Mouse (Mus musculus) neural tube, embryonic 13.5 days (tissue): ENCODE measurements around the gene Palld. TPM values are rescaled to one million over a fixed set of nuclear protein-coding genes. Genes with fewer than 3 reads are reported as not detected.

Source experiments
- ATAC-seq: fragments of 200-750 bp; cut with Nextera tagmentation; 2 replicates; pipeline ENCODE4 v1.8.0; 2017; ENCODE audit warnings: low read depth, mild to moderate bottlenecking, moderate TSS enrichment, moderate library complexity
- H3K27ac ChIP-seq: fragments of 300-500 bp; sonication (generic); replicated peaks from 2 replicates; pipeline ENCODE4 v1.5.1; 2015; ENCODE audit warnings: moderate library complexity, mild to moderate bottlenecking, inconsistent platforms
- H3K27me3 ChIP-seq: fragments of 300-500 bp; sonication (generic); 2 replicates; pipeline ENCODE4 v1.6.1; 2015; ENCODE audit warnings: mild to moderate bottlenecking, inconsistent platforms
- H3K36me3 ChIP-seq: fragments of 300-500 bp; sonication (generic); 2 replicates; pipeline ENCODE4 v1.6.1; 2015; ENCODE audit warnings: mild to moderate bottlenecking, inconsistent platforms
- H3K4me1 ChIP-seq: fragments of 300-500 bp; sonication (generic); replicated peaks from 2 replicates; pipeline ENCODE4 v1.6.1; 2015; ENCODE audit warnings: inconsistent platforms
- H3K4me2 ChIP-seq: fragments of 300-500 bp; sonication (generic); 2 replicates; pipeline ENCODE4 v1.6.1; 2015; ENCODE audit warnings: inconsistent platforms, mild to moderate bottlenecking, moderate library complexity
- H3K4me3 ChIP-seq: fragments of 300-500 bp; sonication (generic); 2 replicates; pipeline ENCODE4 v1.5.1; 2015; ENCODE audit warnings: mild to moderate bottlenecking, inconsistent platforms
- H3K9ac ChIP-seq: fragments of 300-500 bp; sonication (generic); 2 replicates; pipeline ENCODE4 v1.6.1; 2015; ENCODE audit warnings: moderate library complexity, mild to moderate bottlenecking, inconsistent platforms
- H3K9me3 ChIP-seq: fragments of 300-500 bp; sonication (generic); 2 replicates; pipeline ENCODE4 v1.6.1; 2016; ENCODE audit warnings: inconsistent platforms
- WGBS: fragments of 180-500 bp; shearing (Covaris S2); methylation state at CpG from one replicate; pipeline ENCODE4 v1.1.7; 2015; 5-methylcytosine and 5-hydroxymethylcytosine counted together
- polyA plus RNA-seq: library from polyadenylated mRNA; unstranded; fragments of >200 nt; fragmentation: Nextera tagmentation; extraction: Ambion mirVana; gene quantifications from 2 replicates; pipeline ENCODE4 v1.2.1, GENCODE M21; 2015

Palld gene
- polyA plus RNA-seq, 1 experiment from 2014 or later: 24.0 TPM

GRCm38 (mm10) chr8:61687071-61687470, 215.4 kb downstream of the Palld start:
- Histone ChIP-seq H3K27me3 (no peaks in the 10 kb centered on the region), H3K9ac (no peak overlapping the region), H3K4me2 (no peak overlapping the region), H3K4me1 (no peaks in the 10 kb centered on the region), H3K27ac (no peak overlapping the region), H3K9me3 (no peaks in the 10 kb centered on the region), H3K4me3 (no peak overlapping the region), H3K36me3 (no peaks in the 10 kb centered on the region)
- 86% methylated on average over 4 of the region's 4 CpGs for WGBS
- ATAC-seq: no peak

GRCm38 (mm10) chr8:61686340-61686739, 216.2 kb downstream of the Palld start:
- ATAC-seq: no peak
- no peaks in the 10 kb centered on the region for H3K4me1 ChIP-seq
- no peaks in the 10 kb centered on the region for H3K36me3 ChIP-seq
- H3K27ac ChIP-seq: no peak overlapping the region
- no peak overlapping the region for H3K9ac ChIP-seq
- no peaks in the 10 kb centered on the region for H3K9me3 ChIP-seq
- H3K27me3 ChIP-seq: no peaks in the 10 kb centered on the region
- no peak overlapping the region for H3K4me3 ChIP-seq
- no peak overlapping the region for H3K4me2 ChIP-seq

DNA sequence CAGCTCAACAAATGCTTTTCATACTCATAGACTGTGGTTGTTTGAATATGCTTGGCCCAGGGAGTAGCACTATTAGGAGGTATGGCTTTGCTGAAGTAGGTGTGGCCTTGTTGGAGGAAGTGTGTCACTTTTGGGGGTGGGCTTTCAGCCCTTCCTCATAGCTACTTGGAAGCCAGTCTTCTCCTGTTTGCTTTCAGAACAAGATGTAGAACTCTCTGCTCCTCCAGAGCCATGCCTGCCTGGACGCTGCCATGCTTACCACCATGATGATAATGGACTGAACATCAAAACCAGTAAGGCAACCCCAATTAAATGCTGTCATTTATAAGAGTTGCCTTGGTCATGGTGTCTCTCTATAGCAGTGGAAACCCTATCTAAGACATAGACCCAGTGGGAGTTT, 217.2 kb downstream of the Palld start:
- no peak for ATAC-seq

GRCm38 (mm10) chr8:61684280-61684939, 218.1 kb downstream of the Palld start:
- no peak for ATAC-seq
- Histone ChIP-seq H3K4me3 (no peak overlapping the region), H3K4me1 (no peaks in the 10 kb centered on the region), H3K4me2 (no peak overlapping the region), H3K36me3 (no peaks in the 10 kb centered on the region), H3K9ac (no peak overlapping the region), H3K9me3 (no peaks in the 10 kb centered on the region), H3K27ac (no peak overlapping the region), H3K27me3 (no peaks in the 10 kb centered on the region)
- 65% methylated on average over 4 of the region's 4 CpGs for WGBS

More for the DNA sequence above, 217.2 kb downstream of the Palld start:
- Histone ChIP-seq H3K4me2 (no peak overlapping the region), H3K36me3 (no peaks in the 10 kb centered on the region), H3K9ac (no peak overlapping the region), H3K4me3 (no peak overlapping the region), H3K4me1 (no peaks in the 10 kb centered on the region), H3K9me3 (no peaks in the 10 kb centered on the region), H3K27me3 (no peaks in the 10 kb centered on the region), H3K27ac (no peak overlapping the region)
- 96% methylated on average over 1 of the region's 1 CpGs for WGBS

DNA sequence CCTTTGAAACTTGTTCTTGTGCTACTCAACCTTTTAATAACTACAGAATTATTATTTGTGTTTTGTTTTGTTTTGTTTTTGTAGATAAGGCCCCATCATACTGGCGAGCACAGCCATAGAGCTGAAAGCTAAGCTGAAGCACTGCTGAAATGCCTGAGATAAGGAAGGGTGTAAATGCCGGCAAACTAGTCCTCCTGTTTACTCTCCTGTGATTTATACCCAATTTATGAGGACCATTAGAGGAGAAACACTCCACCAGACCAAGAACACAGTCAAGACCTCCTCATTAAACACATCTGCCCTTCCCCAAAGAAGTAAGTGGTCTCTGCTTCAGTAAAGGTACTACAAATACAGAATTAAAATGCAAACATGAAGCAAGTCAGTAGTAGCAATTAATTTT, 219.6 kb downstream of the Palld start:
- Histone ChIP-seq H3K4me3 (no peak overlapping the region), H3K4me2 (no peak overlapping the region), H3K9ac (no peak overlapping the region), H3K9me3 (no peaks in the 10 kb centered on the region), H3K27ac (no peak overlapping the region), H3K4me1 (no peaks in the 10 kb centered on the region), H3K36me3 (no peaks in the 10 kb centered on the region), H3K27me3 (no peaks in the 10 kb centered on the region)
- no peak for ATAC-seq
- 43% methylated on average over 2 of the region's 2 CpGs for WGBS

DNA sequence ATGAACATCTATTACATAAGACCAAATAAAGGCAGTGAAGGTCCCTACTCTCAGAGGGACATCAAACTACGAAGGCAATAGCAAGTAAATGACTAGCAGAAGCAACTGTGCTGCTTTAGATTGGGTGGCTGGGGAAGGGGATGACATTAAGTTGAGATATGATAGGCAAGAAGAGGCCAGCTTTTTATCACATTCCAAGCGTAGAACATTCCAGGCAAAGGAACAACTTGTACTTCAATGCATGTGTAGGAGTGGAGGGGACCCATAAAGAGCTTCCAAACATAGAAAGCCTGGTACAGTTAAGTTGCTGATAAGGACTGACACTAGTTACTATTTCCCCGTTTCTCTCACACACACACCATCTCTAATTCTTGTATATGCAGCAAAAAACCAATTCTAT, 221.3 kb downstream of the Palld start:
- H3K4me2 ChIP-seq: no peak overlapping the region
- H3K4me3 ChIP-seq: no peak overlapping the region
- H3K9ac ChIP-seq: no peak overlapping the region
- no peak for ATAC-seq
- H3K27me3 ChIP-seq: no peaks in the 10 kb centered on the region
- H3K36me3 ChIP-seq: no peaks in the 10 kb centered on the region
- H3K9me3 ChIP-seq: no peaks in the 10 kb centered on the region
- no peaks in the 10 kb centered on the region for H3K4me1 ChIP-seq
- WGBS: 90% methylated on average over 3 of the region's 3 CpGs
- no peak overlapping the region for H3K27ac ChIP-seq

DNA sequence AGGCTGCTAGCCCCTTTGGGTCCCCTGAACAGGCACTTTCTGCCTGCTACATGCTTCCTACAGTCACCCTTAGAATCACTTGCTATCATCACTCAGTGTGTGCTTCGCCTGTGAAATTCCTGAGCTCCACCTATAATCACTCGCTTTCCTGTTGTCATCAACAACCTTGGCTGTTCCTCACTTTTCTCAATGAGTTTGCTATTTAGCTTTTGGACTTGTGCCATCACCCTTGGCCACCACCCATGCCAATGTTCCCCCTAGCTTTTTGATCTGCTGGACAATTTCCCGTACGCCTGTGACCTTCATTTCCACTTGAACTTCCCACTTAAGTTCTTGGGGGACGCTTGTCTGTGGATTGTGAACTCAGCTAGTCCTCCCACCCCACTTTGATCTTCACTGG, 225.3 kb downstream of the Palld start:
- Histone ChIP-seq H3K4me1 (no peaks in the 10 kb centered on the region), H3K9ac (no peak overlapping the region), H3K4me2 (no peak overlapping the region), H3K9me3 (no peaks in the 10 kb centered on the region), H3K27ac (no peak overlapping the region), H3K27me3 (no peaks in the 10 kb centered on the region), H3K36me3 (no peaks in the 10 kb centered on the region), H3K4me3 (no peak overlapping the region)
- no peak for ATAC-seq
- 88% methylated on average over 5 of the region's 5 CpGs for WGBS

DNA sequence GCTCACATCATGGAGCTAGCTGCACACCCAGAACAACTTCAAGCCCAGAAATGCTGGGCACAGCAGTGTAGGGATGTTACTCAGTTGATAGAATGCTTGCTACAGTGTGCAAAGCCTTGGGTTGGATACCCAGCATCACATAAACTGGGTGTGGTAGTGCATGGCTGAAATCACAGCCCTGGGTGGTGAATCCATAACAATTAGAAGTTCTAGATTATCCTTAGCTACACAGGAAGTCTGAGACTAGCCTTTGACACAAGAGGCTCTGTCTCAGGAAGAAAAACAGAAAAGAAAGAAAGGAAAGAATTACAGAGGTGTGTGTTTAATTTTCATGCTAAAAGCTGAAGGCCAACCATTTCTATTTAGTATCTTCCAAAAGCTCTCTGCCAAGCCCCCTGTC, 231.3 kb downstream of the Palld start:
- no peak overlapping the region for H3K4me2 ChIP-seq
- no peaks in the 10 kb centered on the region for H3K27me3 ChIP-seq
- no peaks in the 10 kb centered on the region for H3K36me3 ChIP-seq
- no peak overlapping the region for H3K4me3 ChIP-seq
- 0 out of 2 replicates have a peak, but pooled peaks cover 3% of the 10 kb centered on the region for H3K4me1 ChIP-seq
- no peak for ATAC-seq
- H3K27ac ChIP-seq: no peak overlapping the region
- no peak overlapping the region for H3K9ac ChIP-seq
- no peaks in the 10 kb centered on the region for H3K9me3 ChIP-seq

DNA sequence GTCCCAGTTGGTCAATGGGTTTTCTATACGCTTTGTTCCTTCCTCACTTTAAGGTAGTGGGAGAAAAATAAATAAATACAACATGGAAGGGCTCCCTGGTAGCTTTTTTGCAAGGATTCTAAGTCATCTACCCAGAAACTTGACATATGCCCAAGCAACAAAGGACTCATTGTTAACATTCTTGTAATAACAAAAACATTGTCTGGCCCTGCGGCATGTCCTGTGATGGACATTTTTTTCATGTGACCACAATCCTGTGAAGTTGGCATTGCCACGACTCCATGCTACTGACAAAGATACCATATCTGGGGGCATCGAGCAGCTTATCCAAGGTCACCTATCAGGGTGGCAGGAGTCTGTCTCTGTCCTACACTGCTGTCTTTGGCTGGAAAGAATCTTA, 232.1 kb downstream of the Palld start:
- no peak overlapping the region for H3K4me3 ChIP-seq
- 63% methylated on average over 4 of the region's 4 CpGs for WGBS
- H3K27me3 ChIP-seq: no peaks in the 10 kb centered on the region
- no peak for ATAC-seq
- no peak overlapping the region for H3K9ac ChIP-seq
- no peaks in the 10 kb centered on the region for H3K36me3 ChIP-seq
- no peaks in the 10 kb centered on the region for H3K9me3 ChIP-seq
- no peak overlapping the region for H3K4me2 ChIP-seq
- no peak overlapping the region for H3K27ac ChIP-seq
- H3K4me1 ChIP-seq: peaks cover 5% of the 10 kb centered on the region; the same call in 1 of the 2 replicates

DNA sequence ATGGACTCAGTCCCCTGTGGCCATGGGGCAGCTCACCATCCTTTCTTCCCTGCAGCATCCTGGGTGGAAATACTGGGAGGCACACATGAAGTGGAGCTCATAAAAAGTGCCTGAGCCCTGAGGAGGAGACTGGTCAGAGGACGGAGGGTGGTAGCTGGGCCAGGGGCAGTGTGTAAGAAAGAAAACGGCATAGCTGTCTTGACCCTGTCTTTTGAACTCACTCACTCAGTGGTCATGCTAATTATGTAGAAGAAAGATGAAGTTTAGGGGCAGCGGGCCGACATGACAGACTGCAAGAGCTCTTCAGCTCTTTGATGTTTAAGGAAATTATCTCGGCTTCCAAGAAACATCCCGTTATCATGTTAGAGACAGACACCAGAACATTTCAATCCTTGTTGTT, 235.6 kb downstream of the Palld start:
- WGBS: 17% methylated on average over 6 of the region's 6 CpGs
- Histone ChIP-seq H3K36me3 (no peaks in the 10 kb centered on the region), H3K4me2 (no peak overlapping the region), H3K9ac (no peak overlapping the region), H3K9me3 (no peaks in the 10 kb centered on the region), H3K27me3 (no peaks in the 10 kb centered on the region), H3K4me3 (no peak overlapping the region), H3K4me1 (peaks cover 13% of the 10 kb centered on the region), H3K27ac (no peak overlapping the region)
- no peak for ATAC-seq

DNA sequence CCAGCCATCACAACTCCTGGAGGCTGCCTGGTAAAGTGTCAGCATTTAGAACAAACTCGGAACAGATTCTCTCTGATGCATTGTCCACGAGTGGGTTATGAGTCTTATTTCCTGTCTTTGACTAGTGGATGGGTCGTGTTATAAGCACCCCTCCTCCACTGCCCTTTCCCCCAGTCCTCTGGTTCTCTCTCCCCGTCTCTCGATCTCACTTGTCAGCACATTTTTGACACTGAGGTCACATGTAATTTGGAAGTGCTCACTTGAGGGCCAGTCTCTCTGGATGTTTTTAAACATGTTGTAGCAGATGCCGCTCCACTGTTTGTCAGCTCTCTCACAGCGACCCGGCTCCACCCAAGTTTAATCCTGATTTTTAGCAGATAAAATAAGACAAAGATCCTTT, 237.5 kb downstream of the Palld start:
- WGBS: 51% methylated on average over 8 of the region's 8 CpGs
- H3K27me3 ChIP-seq: no peaks in the 10 kb centered on the region
- no peak for ATAC-seq

GRCm38 (mm10) chr8:61664162-61664561, 238.3 kb downstream of the Palld start:
- Histone ChIP-seq H3K9me3 (no peaks in the 10 kb centered on the region), H3K4me1 (peaks cover 13% of the 10 kb centered on the region), H3K9ac (no peak overlapping the region), H3K4me2 (no peak overlapping the region), H3K36me3 (no peaks in the 10 kb centered on the region), H3K27ac (no peak overlapping the region), H3K4me3 (no peak overlapping the region), H3K27me3 (no peaks in the 10 kb centered on the region)
- no peak for ATAC-seq
- WGBS: 79% methylated on average over 6 of the region's 6 CpGs

More for the DNA sequence above, 237.5 kb downstream of the Palld start:
- no peak overlapping the region for H3K4me3 ChIP-seq
- H3K27ac ChIP-seq: no peak overlapping the region
- H3K36me3 ChIP-seq: no peaks in the 10 kb centered on the region
- no peak overlapping the region for H3K4me2 ChIP-seq
- H3K9ac ChIP-seq: no peak overlapping the region
- H3K9me3 ChIP-seq: no peaks in the 10 kb centered on the region
- peaks cover 13% of the 10 kb centered on the region for H3K4me1 ChIP-seq

DNA sequence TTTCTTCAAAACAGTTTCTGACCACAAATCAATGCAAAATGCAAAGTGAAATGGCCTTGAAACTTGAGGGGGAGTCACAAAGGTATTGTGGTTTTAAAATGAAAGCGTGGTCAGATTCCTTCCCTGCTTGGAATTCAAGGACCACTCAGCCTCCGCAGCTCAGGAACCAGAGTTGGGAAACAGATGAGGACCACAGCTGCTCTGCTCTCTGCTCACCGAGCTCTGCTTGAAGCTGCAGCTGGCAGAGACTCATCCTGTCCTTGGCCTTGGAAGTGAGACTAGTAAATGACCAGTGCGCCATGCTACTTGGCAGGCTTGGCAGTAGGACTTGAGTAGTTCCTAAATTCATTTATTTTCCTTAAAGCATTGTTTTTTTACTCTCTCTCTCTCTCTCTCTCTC, 239.7 kb downstream of the Palld start:
- H3K9ac ChIP-seq: no peak overlapping the region
- H3K9me3 ChIP-seq: no peaks in the 10 kb centered on the region
- H3K36me3 ChIP-seq: no peaks in the 10 kb centered on the region
- ATAC-seq: no peak
- no peak overlapping the region for H3K27ac ChIP-seq
- H3K4me2 ChIP-seq: no peak overlapping the region
- H3K27me3 ChIP-seq: no peaks in the 10 kb centered on the region
- 82% methylated on average over 4 of the region's 4 CpGs for WGBS
- no peak overlapping the region for H3K4me3 ChIP-seq
- H3K4me1 ChIP-seq: peaks cover 13% of the 10 kb centered on the region
